Mouse (Mus musculus) C2C12 (cell line): ENCODE results near the gene Hist1h3f.
"Not testable (repeated sequence)": the region's sequence is repeated elsewhere in the genome, so short reads cannot be mapped to it uniquely, and the experiment has no call there.

Experiments
- CEBPB ChIP-seq: IDR thresholded peaks from one replicate; pipeline ENCODE4 v1.6.1; 2011; ENCODE audit warnings: low read depth, mild to moderate bottlenecking, control low read depth, moderate library complexity
- CTCF ChIP-seq: IDR thresholded peaks from one replicate; pipeline ENCODE4 v1.5.1; 2011; ENCODE audit not compliant: control insufficient read depth, insufficient read depth, insufficient read length
- MAX ChIP-seq: IDR thresholded peaks from one replicate; pipeline ENCODE4 v1.6.1; 2011; ENCODE audit warnings: mild to moderate bottlenecking, control low read depth
- MYOD1 ChIP-seq: IDR thresholded peaks from one replicate; pipeline ENCODE4 v1.6.1; 2011; ENCODE audit warnings: low read depth; ENCODE audit not compliant: control insufficient read depth, insufficient read length
- MYOG ChIP-seq: IDR thresholded peaks from one replicate; pipeline ENCODE4 v1.6.1; 2011; ENCODE audit not compliant: control insufficient read depth, insufficient read length; ENCODE audit errors: extremely low read depth
- USF1 ChIP-seq: IDR thresholded peaks from one replicate; pipeline ENCODE4 v1.6.1; 2011; ENCODE audit warnings: low read depth, mild to moderate bottlenecking, control low read depth, moderate library complexity

DNA sequence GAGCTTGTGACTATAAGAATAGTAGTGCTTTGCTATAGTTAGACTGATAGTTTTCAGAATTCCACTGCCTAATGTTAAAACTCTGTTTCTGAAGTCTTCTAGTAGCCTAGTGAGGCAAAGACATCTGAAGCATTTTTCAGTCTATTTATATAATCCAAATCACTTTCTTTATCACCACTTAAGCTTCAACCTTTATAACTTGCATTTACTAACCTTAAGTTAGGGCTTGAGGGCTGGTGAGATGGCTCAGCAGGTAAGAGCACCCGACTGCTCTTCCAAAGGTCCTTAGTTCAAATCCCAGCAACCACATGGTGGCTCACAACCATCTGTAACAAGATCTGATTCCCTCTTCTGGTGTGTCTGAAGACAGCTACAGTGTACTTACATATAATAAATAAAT is 4.0 kb upstream of the Hist1h3f start:
- TF ChIP-seq CTCF, MYOG, CEBPB, MAX, MYOD1, USF1: not testable (repeated sequence)
